In genomic region chr1:171613962-171614361, GRCm38 (mm10) we compare ENCODE assay signal across 11 mouse cellular contexts. TPM values are rescaled to one million over a fixed set of nuclear protein-coding genes. Genes with fewer than 3 reads are reported as not detected.
A peak's percentile ranks its signal among the peaks of the same experiment; 100 is the strongest.
DNase-seq lines count a peak whose midpoint lies in the region; TF ChIP-seq lines count a peak whose summit lies in the region.
"Had no signal": no experiment of that assay in that cellular context is flagged by ENCODE, and none has a peak within 500 bp of the region (broad histone marks: within the 10 kb centered on the region; RNA-seq: fewer than 3 reads in every experiment).

No protein-coding gene starts in this region.

- DNase-seq in layer of hippocampus, adult 2 months (ENCODE audit: low spot score in 2 of 2): peak in 1 of 2 experiments; percentile 17
- no peak for DNase-seq in layer of hippocampus, postnatal 36 days
- DNase-seq in CD4-positive, CD25-positive, alpha-beta regulatory T cell, adult 2 months (ENCODE audit: low read depth, low spot score): peak; percentile 69
- DNase-seq in MEL (ENCODE audit: low read depth, low spot score): peak; percentile 50
- peak; percentile 10 for DNase-seq in lung, postnatal 10 days
- no peak for DNase-seq in yolk sac, embryonic 10.5 days (ENCODE audit: low spot score)
- no peak for DNase-seq in cerebellum, postnatal 36 days
- DNase-seq in MN1 (ENCODE audit: low spot score): no peak

- peak; percentile 80 for TF ChIP-seq CTCF in layer of hippocampus, adult 2 months (conservative IDR thresholded peaks at IDR 0.05)
- peak; percentile 41 to 70 (median 64) for TF ChIP-seq CTCF in MEL (IDR thresholded peaks at IDR 0.05 in 2 of 3, conservative IDR thresholded peaks at IDR 0.05 in 1 of 3; ENCODE audit: control insufficient read depth in 1 of 3, insufficient read depth in 1 of 3, low read depth in 2 of 3, low read length in 3 of 3, poor library complexity in 1 of 3, severe bottlenecking in 1 of 3)

- no peak overlapping the region for H3K4me3 ChIP-seq in layer of hippocampus, adult 2 months
- no peak overlapping the region for H3K4me3 ChIP-seq in MEL (ENCODE audit: control insufficient read depth in 1 of 2, insufficient read depth in 1 of 2, low read depth in 2 of 2, low read length in 2 of 2)
- H3K4me3 ChIP-seq: megakaryocyte, embryonic 14.5 days had no signal

- no peak for TF ChIP-seq EP300 in MEL (IDR thresholded peaks at IDR 0.05; ENCODE audit: low read depth in 1 of 2, low read length in 2 of 2)

- peak; percentile 38 for TF ChIP-seq RAD21 in MEL (IDR thresholded peaks at IDR 0.05; ENCODE audit: low read depth, low read length)

- H3K9ac ChIP-seq in MEL (ENCODE audit: control insufficient read depth, low read depth, low read length, poor library complexity, severe bottlenecking): no peak overlapping the region
- H3K9ac ChIP-seq: hindbrain, embryonic 14.5 days had no signal

- no peak overlapping the region for H3K27ac ChIP-seq in layer of hippocampus, adult 2 months
- no peak overlapping the region for H3K27ac ChIP-seq in MEL (ENCODE audit: control insufficient read depth, low read depth, low read length)
- H3K27ac ChIP-seq: hindbrain, embryonic 14.5 days had no signal

- H3K4me1 ChIP-seq in MEL (ENCODE audit: control insufficient read depth in 1 of 2, insufficient read depth in 2 of 2, low read length in 2 of 2): no peaks in the 10 kb centered on the region

- H3K36me3 ChIP-seq in MEL (ENCODE audit: control insufficient read depth in 1 of 2, insufficient read depth in 2 of 2, low read length in 2 of 2): no peaks in the 10 kb centered on the region

- no peak for TF ChIP-seq POLR2A in MEL (IDR thresholded peaks at IDR 0.05; ENCODE audit: control insufficient read depth in 1 of 2, insufficient read depth in 1 of 2, low read depth in 1 of 2, low read length in 2 of 2, poor library complexity in 1 of 2)

- H3K79me2 ChIP-seq in MEL (ENCODE audit: control insufficient read depth, insufficient read depth, low read length, poor library complexity): no peaks in the 10 kb centered on the region

- no peaks in the 10 kb centered on the region for H3K27me3 ChIP-seq in MEL (ENCODE audit: control insufficient read depth in 1 of 2, insufficient read depth in 2 of 2, low read length in 2 of 2)

- no peaks in the 10 kb centered on the region for H3K9me3 ChIP-seq in MEL (replicated peaks; ENCODE audit: insufficient read depth, low read length)
- H3K9me3 ChIP-seq: megakaryocyte, embryonic 14.5 days had no signal

TF ChIP-seq in MEL, 35 proteins besides CTCF, POLR2A, EP300 and RAD21:
- TF ChIP-seq ZC3H11A (IDR thresholded peaks at IDR 0.05; ENCODE audit: low read depth, low read length) (peak; percentile 10; the same call in 1 of the 2 replicates), SMC3 (IDR thresholded peaks at IDR 0.05; ENCODE audit: low read depth, low read length) (peak; percentile 69), RCOR1 (IDR thresholded peaks at IDR 0.05; ENCODE audit: low read depth, low read length) (no peak)

RNA-seq across cellular contexts. Expression of gene Ly9, which starts 6.8 kb away (rescaled TPM):
- not detected for total RNA-seq in layer of hippocampus, adult 2 months (2021)
- total RNA-seq in layer of hippocampus, postnatal 36 days (2021): not detected
- total RNA-seq in MEL (2012; rRNA removed): not detected in 2 replicates
- polyA plus RNA-seq in MEL (2012; ENCODE audit: insufficient read depth in 1 of 2, insufficient read length in 2 of 2, low read depth in 1 of 2, low replicate concordance in 2 of 2, missing spikeins in 1 of 2): under 1 TPM in 1 of 2 experiments, not detected in 1; 0.25 TPM
- total RNA-seq: layer of hippocampus, postnatal 14 days had no signal
- polyA plus RNA-seq: hindbrain, embryonic 14.5 days had no signal

RNA-seq across cellular contexts. Expression of gene Slamf7, which starts 38.9 kb away (rescaled TPM):
- not detected for total RNA-seq in layer of hippocampus, adult 2 months (2021)
- total RNA-seq in layer of hippocampus, postnatal 36 days (2021): not detected
- total RNA-seq in MEL (2012; rRNA removed): not detected in 2 replicates
- not detected for polyA plus RNA-seq in MEL (2012; ENCODE audit: insufficient read depth in 1 of 2, insufficient read length in 2 of 2, low read depth in 1 of 2, low replicate concordance in 2 of 2, missing spikeins in 1 of 2)
- total RNA-seq: layer of hippocampus, postnatal 14 days had no signal
- polyA plus RNA-seq: hindbrain, embryonic 14.5 days had no signal

RNA-seq across cellular contexts. Expression of gene Cd244a, which starts 55.0 kb away (rescaled TPM):
- total RNA-seq in layer of hippocampus, adult 2 months (2021): not detected
- not detected for total RNA-seq in layer of hippocampus, postnatal 36 days (2021)
- not detected in 2 replicates for total RNA-seq in MEL (2012; rRNA removed)
- polyA plus RNA-seq in MEL (2012; ENCODE audit: insufficient read depth in 1 of 2, insufficient read length in 2 of 2, low read depth in 1 of 2, low replicate concordance in 2 of 2, missing spikeins in 1 of 2): not detected
- total RNA-seq: layer of hippocampus, postnatal 14 days had no signal
- polyA plus RNA-seq: hindbrain, embryonic 14.5 days had no signal

Comparison
In these comparisons a context has a peak if more than half of its experiments do, and no peak if none do; other contexts are left out.
1. DNase-seq: peak in CD4-positive, CD25-positive, alpha-beta regulatory T cell, adult 2 months (single experiment), MEL (single experiment) and lung, postnatal 10 days (single experiment); none in layer of hippocampus, postnatal 36 days (0 of 2), yolk sac, embryonic 10.5 days (single experiment), cerebellum, postnatal 36 days (0 of 2) and MN1 (single experiment).